Mouse (Mus musculus) T-helper 17 cell (primary cell): Measurements from ENCODE around the gene Scml4.

Experiments
- in situ Hi-C, 2 experiments: fragments of 300-600 bp; cut with MboI, MseI; formaldehyde crosslinking; loops; 1 replicate in 1 of 2; 2 replicates in 1 of 2; pipeline ENCODE4 v1.15.1; 2025; ENCODE audit warnings: high pct_unique_total_duplicates in 2 of 2

The Scml4 gene

GRCm38 (mm10) chr10:42941697-42942221 lies 81.6 kb downstream of the Scml4 start:
- in situ Hi-C loops, result no loop called here

- in situ Hi-C loops, result no loop called here
Observed at GRCm38 (mm10) chr10:42942300-42942699, 82.1 kb downstream of the Scml4 start.

- in situ Hi-C loops, result loop anchor here in 1 of 2 experiments (5.0 kb wide), 1 partner anchor 103 kb away; no protein-coding TSS in a partner anchor
Observed at GRCm38 (mm10) chr10:42945316-42945715, 85.1 kb downstream of the Scml4 start.

GRCm38 (mm10) chr10:42947336-42947735 lies 87.2 kb downstream of the Scml4 start:
- in situ Hi-C loops, result loop anchor here in 1 of 2 experiments (5.0 kb wide), 1 partner anchor 105 kb away; no protein-coding TSS in a partner anchor

- in situ Hi-C loops, result no loop called here
Observed at GRCm38 (mm10) chr10:42950252-42950751, 90.1 kb downstream of the Scml4 start.

GRCm38 (mm10) chr10:42951078-42952045 lies 91.2 kb downstream of the Scml4 start:
- in situ Hi-C loops, result no loop called here

GRCm38 (mm10) chr10:42952046-42952420 lies 91.9 kb downstream of the Scml4 start:
- in situ Hi-C loops, result no loop called here

- in situ Hi-C loops, result no loop called here
Observed at GRCm38 (mm10) chr10:42953601-42954000, 93.4 kb downstream of the Scml4 start.

- in situ Hi-C loops, result no loop called here
Observed at GRCm38 (mm10) chr10:42955205-42955604, 95.0 kb downstream of the Scml4 start.

GRCm38 (mm10) chr10:42957881-42958651 lies 97.9 kb downstream of the Scml4 start:
- in situ Hi-C loops, result no loop called here

- in situ Hi-C loops, result no loop called here
Observed at GRCm38 (mm10) chr10:42958686-42959085, 98.5 kb downstream of the Scml4 start.

GRCm38 (mm10) chr10:42961771-42962170 lies 101.6 kb downstream of the Scml4 start:
- in situ Hi-C loops, result no loop called here

GRCm38 (mm10) chr10:42962181-42962601 lies 102.0 kb downstream of the Scml4 start:
- in situ Hi-C loops, result no loop called here

- in situ Hi-C loops, result no loop called here
Observed at GRCm38 (mm10) chr10:42962655-42963054, 102.5 kb downstream of the Scml4 start.

- in situ Hi-C loops, result no loop called here
Observed at GRCm38 (mm10) chr10:42963061-42963460, 102.9 kb downstream of the Scml4 start.

GRCm38 (mm10) chr10:42968332-42968731 lies 108.2 kb downstream of the Scml4 start:
- in situ Hi-C loops, result no loop called here

GRCm38 (mm10) chr10:42972504-42973172 lies 112.5 kb downstream of the Scml4 start:
- in situ Hi-C loops, result no loop called here

GRCm38 (mm10) chr10:42973537-42973936 lies 113.4 kb downstream of the Scml4 start:
- in situ Hi-C loops, result no loop called here

GRCm38 (mm10) chr10:42976577-42976976 lies 116.4 kb downstream of the Scml4 start:
- in situ Hi-C loops, result no loop called here

GRCm38 (mm10) chr10:42978346-42978745 lies 118.2 kb downstream of the Scml4 start:
- in situ Hi-C loops, result no loop called here
